Mouse (Mus musculus): ENCODE measurements at regions not wholly inside any gene's neighbourhood (a gene's known extent, or its start where the extent isn't known, plus 50 kb on each side); places are given as distances from the start of the nearest gene placed in this dataset.

GRCm38 (mm10) chr13:101509946-101510345 is 258.1 kb downstream of the Pik3r1 start:
- TF ChIP-seq CTCF (IDR thresholded peaks at IDR 0.05; ENCODE audit: control insufficient read depth, insufficient read depth, low read length) (no peak), POLR2A (IDR thresholded peaks at IDR 0.05; ENCODE audit: borderline replicate concordance, control insufficient read depth, low read depth, low read length) (no peak)
